Mouse (Mus musculus): ENCODE data around the gene Gria3. TPM values are rescaled to one million over a fixed set of nuclear protein-coding genes. Genes with fewer than 3 reads are reported as not detected.

Gene Gria3
- 19.9 and 21.2 TPM in 2 replicates for total RNA-seq (2021)
- long read RNA-seq, experiment 1 = 0 reads
- long read RNA-seq, experiment 2, full-length matches to known transcripts = 1 of 3 reads
- long read RNA-seq, experiment 2, partial matches to known transcripts = 2 of 3 reads
- long read RNA-seq, experiment 2, other reads (novel, unspliced or antisense) = 0 of 3 reads

DNA sequence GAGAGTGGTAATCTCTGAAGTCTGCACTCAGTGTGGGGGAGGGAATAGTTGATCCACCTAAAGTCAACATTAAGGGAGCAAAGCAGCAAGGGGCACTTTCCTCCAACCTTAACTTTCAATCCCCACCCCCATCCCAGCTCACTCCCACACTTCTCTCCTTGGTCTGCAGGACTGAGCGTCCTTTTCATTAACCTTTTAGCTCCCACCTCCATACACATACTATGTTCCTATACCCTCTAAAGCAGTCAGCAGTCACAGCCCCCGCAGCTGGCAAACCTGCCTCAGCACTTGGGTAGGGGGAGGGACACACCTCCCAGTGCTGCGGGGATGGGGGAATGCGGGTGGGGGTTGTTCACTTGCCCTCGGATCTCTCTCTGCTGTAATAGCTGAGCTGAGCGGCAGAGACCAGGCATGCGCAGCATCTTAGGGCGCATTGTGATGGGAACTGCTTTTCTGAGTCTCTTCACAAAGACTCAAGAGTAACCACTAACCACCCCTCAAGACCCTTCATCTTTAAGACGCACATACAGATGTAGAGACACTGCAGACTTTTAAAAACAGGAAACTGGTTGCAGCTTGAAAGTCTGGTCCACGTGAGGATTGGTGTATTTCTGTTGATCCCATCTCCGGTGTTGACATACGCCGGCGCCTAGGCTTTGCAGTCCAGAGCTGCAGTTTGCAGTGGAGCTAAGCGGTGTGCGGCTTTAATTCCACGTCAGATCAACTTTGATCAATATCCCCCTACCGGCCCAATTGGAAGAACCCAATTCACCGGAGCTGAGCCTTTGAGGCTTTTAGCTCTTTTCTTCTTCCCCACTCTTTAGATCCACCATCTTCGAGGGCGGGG is at the start of gene Gria3:
TSS of gene Gria3 (plus strand) at position 797 of the 847 bp plus-strand sequence.
- peak; percentile 30 for DNase-seq

DNA sequence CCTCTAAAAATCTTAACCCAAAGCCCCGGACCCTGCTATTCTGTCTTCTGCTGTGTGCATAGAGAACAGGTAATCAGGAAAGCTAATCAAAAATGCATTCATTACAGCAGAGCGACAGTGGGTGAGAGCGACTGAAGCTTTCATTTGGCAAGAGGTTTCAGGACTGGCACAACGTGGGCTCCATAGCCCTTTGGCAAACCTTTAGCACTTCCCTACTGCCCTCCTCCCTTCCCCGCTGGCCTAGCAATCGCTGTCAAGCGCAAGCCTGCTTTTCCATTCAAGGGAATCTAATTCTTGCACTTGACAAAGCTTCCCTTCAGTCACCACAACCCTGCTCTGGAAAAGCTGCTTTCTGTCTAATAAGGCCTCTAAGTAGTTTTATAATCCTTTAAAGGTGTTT is 13.6 kb upstream of the Gria3 start:
- no peak for DNase-seq

DNA sequence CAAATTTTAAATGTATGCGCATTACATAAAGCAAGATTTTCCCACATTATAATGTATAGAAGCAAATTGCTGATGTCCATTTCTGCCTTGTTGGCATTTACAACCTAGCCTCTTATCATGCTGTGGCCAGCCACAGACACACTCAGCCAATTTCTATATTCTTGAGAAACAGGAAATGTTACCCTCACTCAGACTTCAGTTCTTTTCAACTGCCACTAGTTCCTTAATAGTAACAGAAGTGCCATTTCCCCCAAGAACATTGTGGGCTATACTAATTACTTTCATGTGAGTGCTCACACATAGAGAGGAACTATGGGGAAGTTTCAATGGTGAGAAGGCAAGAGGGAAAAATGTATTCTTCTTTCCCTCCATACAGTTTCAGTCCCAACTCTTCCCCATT is 11.6 kb upstream of the Gria3 start:
- DNase-seq = no peak

DNA sequence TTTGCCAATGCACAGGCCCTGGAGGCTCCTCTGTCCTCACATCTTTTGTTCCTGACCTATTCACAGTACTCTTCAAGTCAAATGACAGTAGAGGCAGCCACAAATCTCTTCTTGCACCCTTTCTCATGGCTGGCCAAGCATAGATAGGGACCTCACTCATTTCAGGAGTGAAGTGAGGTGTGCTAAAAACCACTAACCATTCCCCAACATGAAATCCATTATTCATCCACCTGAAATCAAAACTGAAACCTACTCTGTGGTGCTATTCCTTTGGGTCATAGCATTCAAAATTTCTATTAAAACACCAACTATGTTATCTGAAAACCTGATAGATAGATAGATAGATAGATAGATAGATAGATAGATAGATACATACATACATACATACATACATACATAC is 2.2 kb upstream of the Gria3 start:
- no peak for DNase-seq

DNA sequence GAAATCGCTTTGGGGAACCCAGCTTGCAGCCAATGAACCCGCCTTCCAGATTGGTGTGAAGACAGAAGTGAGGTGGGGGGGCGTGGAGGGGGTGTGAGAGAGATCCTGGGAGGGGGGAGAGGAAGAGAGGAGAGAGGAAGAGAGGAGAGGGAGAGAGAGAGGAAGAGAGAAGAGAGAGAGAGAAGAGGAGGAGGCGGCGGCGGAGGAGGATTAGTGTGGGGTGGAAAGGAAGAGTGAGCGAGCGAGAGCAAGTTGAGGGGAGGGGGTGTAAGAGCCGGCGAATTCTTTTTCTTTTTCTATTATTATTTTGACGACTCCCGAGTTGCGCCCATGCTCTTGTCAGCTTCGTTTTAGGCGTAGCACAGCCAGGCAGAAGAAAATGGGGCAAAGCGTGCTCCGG is 532 bp downstream of the Gria3 start:
- DNase-seq = peak; percentile 26

DNA sequence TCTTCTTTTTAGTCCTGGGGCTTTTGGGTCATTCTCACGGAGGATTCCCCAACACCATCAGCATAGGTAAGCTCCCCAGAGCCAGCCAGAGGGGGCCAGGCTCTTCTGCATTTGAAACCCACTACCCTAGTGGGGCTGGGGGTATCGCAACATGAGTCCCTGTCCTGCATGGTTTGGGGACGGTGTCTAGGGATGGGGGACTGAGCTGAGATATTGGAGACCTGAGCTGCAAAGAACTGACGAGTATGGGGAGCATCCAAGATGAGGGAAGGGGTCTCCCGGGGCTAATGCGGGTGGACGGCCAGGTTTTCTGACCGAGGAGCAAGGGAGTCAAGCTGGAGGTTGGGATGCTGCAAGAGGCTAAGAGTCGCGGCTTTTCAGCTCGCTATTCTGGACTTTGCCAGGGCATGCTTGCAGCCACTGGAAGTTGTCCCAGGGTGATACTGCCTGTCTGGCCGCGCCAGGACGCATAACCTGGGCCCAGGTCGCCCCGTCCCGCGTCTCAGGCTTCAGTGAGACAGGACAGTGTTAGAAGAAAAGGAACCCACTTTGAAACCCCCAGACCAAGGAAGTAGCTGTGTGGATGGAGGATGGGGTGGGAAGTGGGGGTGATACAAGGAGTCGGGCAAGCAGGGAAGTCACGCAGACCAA is 1.1 kb downstream of the Gria3 start:
- DNase-seq = peak; percentile 51

DNA sequence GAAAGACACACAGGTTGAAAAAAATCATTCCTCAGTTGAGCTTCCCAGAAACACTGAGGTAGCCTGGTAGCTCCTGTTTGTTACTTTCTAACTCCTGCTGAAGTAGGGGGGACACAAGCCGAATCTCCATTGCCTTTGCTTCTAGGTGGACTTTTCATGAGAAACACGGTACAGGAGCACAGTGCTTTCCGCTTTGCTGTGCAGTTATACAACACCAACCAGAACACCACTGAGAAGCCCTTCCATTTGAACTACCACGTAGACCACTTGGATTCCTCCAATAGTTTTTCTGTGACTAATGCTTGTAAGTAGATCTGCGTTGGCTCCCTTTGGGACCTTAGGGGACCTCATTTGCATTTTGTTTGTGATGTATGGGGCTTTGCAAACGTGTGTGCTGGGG is 2.0 kb downstream of the Gria3 start:
- DNase-seq = no peak

DNA sequence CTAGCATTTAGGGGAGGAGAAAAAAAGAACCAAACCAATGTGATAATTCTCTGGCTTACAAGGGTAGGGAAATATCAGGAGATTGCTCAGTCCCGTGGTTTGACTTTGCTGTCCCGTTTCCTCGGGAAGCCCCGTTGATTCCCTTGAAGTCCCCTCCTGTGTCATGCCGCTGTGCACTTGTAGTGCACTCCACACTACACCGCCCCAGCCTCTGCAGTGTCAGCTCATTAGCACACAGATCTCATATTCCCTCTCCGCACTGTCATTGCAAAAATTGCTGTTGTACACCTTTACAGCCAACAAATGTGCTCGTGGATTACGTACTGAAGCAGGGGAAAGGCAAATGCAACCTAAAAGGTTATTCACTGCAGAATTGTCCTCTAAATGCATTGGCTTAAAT is 5.6 kb downstream of the Gria3 start:
- DNase-seq = no peak

DNA sequence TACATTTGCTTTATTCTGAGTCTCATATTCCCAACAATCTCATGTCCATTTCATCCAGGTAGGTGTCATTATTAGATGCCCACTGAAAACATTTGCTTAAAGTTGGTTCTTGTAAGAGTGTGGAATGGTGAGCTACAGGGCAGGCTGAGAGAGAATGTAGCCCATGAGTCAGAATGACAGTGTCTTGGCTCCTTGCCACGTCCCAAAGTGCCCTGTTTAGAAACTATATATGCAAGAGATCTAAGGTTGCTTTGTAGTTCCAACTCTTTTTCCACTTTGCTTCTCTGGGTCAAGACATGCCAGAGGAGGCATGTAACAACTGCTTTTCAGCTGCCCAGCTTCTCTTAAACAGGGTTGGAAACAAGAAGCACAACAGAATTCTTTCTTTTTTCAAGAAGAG is 9.1 kb downstream of the Gria3 start:
- DNase-seq = peak; percentile 67

DNA sequence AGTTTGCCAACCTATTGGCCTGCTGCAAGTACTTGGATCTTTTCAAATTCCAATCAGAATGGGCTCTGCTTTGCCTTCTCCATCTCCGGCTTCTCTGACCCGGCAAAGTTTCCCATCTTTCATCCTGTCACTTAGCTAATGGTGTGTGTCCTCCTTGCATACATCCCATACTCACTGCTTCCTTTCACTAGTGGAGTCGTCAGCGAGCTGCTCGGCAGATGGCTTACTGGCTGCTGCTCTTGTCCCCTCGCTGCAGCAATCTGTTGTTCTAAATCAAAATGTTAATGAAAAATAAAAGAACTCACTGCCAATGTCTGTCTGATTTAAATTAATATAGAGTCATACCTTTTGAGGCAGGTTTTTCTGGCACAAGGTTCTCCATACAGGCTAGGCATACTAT is 25.0 kb downstream of the Gria3 start:
- DNase-seq = no peak

DNA sequence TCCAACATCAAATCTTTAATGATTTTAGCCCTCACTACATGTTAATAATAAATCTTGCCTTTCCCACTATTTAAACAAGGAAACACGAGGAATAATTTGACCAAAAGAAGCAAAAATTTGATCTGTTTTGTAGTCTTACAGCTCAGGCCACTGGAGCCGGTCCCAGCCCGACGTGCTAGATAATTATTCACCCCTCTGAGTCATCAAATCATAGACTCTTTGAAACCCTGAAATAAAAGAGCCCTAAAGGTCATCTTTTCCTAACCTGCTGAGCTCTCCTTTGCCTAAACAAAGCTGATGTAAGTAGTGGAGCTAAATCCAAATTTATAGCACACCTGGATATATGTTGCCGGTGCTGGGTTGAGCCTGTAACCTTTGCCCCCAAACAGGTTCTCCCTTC is 27.4 kb downstream of the Gria3 start:
- DNase-seq = peak; percentile 26

DNA sequence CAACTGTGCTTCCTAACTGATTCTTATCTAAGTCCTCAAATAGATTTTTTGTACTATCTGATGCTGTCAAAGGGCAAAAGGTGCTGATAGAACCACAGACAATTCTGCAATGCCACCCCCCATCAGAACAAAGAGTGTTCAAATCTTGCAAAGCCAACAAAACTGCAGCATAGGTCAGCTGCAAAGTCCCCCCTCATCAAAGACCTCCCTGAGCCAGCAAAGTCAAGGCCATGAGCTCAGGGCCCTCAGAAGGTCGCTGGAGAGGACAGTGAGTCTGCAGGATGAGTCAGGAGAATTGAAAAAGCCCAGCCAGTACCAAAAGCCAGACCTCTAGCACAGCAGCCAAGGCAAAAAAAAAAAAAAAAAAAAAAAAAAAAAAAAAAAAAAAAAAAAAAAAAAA is 34.9 kb downstream of the Gria3 start:
- peak; percentile 38 for DNase-seq

DNA sequence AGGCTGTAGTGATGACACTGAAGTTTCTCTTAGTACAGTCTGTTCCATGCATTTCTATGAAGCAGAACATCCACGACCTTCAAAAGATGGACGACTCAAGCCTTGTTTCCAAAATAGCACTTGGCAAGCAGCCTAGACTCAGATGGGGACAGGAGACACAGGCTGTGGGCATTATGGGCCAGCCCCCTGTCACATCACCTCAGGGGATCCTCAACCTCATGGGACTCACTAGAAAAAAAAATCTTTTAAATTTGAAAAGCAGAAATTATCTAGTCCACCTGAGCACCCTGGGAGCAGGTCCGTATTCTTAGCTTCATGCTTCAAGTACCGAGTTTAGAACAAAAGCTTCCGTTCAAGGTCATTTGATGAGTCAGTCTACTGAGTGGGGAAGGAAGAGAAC is 38.2 kb downstream of the Gria3 start:
- DNase-seq = peak; percentile 36

DNA sequence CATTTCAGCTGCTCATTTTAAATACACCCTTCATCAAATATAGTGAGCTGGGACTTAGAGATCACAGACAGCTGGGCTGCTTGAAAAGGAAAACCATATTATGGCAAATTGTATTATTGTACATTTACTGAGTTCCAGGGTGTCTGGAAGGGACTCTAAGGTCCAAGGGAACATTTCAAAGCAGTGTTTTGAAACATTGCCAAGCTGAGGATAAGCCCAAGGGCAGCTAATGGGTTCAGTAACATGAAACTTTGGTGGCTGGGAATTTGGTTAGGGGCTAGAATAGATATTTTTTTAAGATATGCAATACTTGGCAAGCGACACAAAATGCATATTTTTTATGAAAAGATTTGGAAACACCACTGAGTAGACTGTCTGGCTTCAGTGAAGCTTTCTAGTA is 48.2 kb downstream of the Gria3 start:
- no peak for DNase-seq

DNA sequence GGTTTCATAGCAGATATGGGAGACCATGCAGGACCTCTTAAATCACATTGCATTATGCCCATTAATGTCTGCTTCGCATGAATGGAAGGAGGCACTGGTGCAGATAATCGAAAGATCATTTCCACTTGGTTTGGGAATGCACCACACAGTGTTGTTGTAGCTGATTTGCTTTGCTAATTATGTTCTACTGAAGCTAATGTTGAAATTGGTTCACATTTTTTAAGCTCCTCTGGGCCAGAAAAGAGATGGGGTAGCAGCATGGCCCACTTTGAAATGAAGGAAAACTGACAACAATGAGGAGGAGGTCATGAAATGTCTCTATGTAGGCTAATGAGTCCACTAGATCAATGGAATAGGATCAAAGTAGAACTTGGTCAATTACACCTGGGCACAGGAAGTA is 76.8 kb downstream of the Gria3 start:
- no peak for DNase-seq

DNA sequence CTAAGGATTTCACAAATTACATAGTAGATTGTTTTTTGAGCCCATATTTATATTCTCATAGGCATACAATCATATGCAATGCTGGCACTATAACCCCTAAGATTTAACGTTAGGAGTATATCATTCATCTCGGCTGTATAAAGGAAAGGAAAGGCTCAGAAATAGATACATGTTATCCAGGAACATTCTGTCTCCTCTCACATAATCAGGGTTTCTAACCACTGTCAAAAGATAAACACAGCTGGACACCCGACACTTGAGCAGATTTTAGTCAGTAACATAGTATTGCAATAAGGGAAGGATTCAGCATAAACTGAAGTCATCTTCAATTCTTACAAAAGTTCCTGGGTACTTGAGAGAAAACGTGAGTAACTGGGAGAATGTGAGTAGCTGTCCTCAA is 95.9 kb downstream of the Gria3 start:
- DNase-seq = no peak

DNA sequence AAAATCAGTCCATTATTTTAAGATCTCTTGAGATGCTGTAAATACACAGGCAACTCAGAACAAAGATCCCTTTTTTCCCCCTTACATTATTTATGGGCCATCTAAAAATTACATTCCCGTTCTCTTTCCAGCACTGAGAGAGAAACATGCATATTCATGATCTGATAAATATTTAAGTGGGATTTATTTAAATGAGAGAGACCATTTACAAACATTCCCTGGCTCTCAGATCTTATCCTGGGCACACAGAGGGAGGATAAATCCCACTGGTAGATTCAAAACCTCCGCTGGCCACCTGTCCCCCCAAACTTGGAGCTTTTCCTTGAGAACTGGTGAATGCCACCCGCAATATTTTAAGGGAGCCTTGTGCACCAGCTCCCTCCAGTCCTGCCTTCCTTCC is 104.7 kb downstream of the Gria3 start:
- no peak for DNase-seq

DNA sequence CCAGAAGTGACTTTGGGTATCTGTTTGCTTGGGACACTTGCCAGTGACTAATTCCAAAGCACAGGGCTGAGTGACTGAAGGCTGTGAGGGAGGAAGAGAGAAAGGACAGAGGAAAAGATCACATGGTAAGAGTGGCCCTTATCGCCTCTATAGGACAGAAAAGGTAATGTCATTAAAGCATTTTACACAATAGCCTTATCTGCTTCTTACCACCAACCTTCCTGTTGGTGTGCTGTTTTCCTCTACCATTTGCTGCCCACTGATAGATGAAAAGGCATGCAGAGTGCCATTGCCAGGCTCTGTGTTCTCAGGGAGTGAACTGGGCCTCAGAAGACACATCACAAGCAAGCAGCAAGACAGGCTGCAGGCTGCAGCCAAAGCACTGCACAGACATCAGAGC is 107.3 kb downstream of the Gria3 start:
- no peak for DNase-seq

DNA sequence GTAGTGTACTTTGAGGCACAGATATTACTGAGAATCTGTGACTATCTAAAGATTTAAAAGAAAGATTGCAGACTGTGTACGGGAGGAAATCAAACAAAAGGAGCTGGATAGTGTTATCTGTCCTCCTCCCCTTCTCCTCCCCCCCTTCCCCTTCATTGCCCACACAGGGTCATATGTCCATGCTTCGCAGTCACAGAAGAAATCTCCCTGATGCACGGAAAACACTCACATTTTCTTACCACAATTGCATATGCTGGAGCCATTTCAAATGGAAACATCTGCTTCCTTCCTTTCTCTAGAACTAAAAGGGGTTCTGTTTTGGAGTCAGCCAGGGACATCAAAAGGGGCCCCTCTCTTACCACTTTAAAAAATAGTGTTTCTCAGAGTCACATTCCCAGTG is 114.3 kb downstream of the Gria3 start:
- DNase-seq = no peak

DNA sequence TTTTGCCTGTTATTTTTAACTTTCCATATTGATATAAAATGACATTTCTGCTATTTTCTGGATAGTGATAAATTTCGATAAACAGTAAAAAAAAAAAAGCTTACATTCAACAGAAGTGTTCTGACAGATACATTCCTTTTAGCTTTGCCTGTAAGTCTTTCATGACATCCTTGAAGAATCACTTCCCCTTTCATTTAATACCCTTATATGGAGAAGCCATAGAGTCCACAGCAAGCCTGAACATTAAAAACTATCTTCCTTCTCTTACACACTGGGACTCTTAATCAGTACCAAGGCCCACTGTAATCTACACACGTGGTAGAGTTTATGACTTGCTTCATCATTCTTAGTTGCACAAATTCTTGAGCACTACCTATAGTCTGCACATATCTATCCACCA is 131.9 kb downstream of the Gria3 start:
- DNase-seq = no peak

DNA sequence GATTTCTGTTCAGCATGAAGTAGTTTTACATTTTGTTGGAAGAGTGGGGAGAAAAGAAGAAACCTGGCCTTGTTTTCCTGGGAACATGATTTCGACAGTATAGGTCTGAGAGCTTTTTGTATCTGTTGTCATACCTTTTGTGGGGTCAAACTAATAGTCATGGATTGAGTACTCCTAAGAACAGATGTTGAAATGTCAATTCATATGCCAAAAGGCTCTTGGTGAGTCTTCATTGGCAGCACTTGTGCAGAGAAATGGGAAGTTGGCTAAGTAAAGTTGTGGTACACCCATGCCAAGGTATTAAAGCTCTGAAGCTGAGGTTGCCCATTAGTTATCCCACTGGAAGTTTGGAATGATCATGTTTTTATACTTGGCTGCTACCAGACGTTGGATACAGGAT is 135.2 kb downstream of the Gria3 start:
- no peak for DNase-seq

DNA sequence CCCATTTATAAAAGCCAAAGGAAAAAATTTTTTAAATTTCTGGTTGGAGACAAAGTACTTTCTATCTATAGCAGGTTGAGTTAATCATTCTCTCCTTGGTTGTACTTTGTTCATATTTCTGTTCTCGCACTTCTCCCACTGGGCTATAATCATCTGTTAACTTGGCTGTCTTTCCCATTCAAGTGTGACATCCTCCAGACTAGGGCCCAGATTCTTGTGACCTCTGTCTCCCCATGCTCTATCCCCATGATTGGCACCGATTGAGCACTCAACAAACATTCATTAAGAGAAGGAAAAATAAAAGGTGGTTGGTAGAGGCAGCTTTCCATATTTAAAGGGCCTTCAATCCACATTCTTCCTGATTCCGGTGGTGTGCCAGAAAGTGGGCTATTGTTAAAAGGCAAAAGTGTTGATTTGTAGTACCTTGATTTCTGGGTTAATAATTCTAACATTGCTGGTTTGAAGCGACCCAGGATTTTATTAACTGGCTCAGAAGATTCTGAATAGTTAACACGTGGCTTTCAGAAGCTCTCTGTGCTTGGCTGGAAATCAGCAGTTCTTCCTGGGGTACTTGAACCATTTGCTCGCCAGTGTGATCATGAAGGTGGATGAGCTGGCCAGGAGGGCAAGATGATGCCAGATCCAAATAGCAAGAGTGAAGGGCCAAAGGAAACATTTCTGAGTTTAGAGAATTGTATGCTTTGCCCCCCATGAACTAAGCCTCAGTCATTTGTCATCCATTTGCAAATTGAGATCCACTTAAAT is 161.8 kb downstream of the Gria3 start:
- DNase-seq = no peak

DNA sequence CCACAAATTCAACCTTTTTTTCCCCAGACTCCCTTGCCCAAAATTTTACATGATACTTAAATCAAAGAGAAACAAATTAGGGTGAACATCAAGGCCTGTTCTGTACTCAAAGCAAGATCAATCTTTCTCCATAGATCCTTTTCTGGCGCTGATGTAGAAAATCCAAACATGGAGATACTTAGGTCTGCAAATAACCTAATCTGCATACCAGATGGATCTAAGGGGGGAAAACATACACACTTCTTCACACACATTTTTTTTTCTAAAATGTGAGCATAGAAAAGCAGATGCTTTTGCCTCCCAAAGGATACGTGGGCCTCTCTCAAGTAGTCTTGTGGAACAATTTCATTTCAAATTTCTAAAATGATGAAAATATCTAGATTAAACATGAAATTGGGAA is 164.2 kb downstream of the Gria3 start:
- DNase-seq = no peak

All from adrenal gland, postnatal 14 days (tissue).